Mouse (Mus musculus) ovary, adult 18-20 months (tissue): ENCODE measurements at regions not wholly inside any gene's neighbourhood (a gene's known extent, or its start where the extent isn't known, plus 50 kb on each side); places are given as distances from the start of the nearest gene placed in this dataset.
A peak's percentile ranks its signal among the peaks of the same experiment; 100 is the strongest.

Experiments
- DNase-seq: peaks from one replicate; pipeline ENCODE4 v3.0.0; 2022; ENCODE audit warnings: low spot score, mixed read lengths

- DNase-seq: no peak
Observed at GRCm38 (mm10) chr16:15052389-15052923, 146.1 kb downstream of the Efcab1 start.

GRCm38 (mm10) chr16:15052924-15053793 is 146.8 kb downstream of the Efcab1 start:
- peak; percentile 74 for DNase-seq

GRCm38 (mm10) chr16:15053840-15054239 is 147.4 kb downstream of the Efcab1 start:
- DNase-seq: no peak

GRCm38 (mm10) chr16:15054306-15055001 is 148.0 kb downstream of the Efcab1 start:
- no peak for DNase-seq

GRCm38 (mm10) chr16:15055697-15056096 is 149.3 kb downstream of the Efcab1 start:
- no peak for DNase-seq

- DNase-seq: no peak
Observed at GRCm38 (mm10) chr16:15070485-15070960, 164.1 kb downstream of the Efcab1 start.

GRCm38 (mm10) chr16:15074407-15074806 is 168.0 kb downstream of the Efcab1 start:
- DNase-seq: no peak

GRCm38 (mm10) chr16:15083692-15084091 is 177.3 kb downstream of the Efcab1 start:
- no peak for DNase-seq

GRCm38 (mm10) chr16:15084147-15084752 is 177.8 kb downstream of the Efcab1 start:
- DNase-seq: no peak

GRCm38 (mm10) chr16:15084753-15085728 is 178.6 kb downstream of the Efcab1 start:
- DNase-seq: peak; percentile 57

GRCm38 (mm10) chr16:15086556-15086955 is 180.2 kb downstream of the Efcab1 start:
- DNase-seq: no peak

GRCm38 (mm10) chr16:15103938-15104337 is 197.5 kb downstream of the Efcab1 start:
- no peak for DNase-seq

GRCm38 (mm10) chr16:15107234-15107633 is 200.8 kb downstream of the Efcab1 start:
- DNase-seq: no peak

GRCm38 (mm10) chr16:15113131-15113530 is 204.1 kb upstream of the Gm21897 start:
- no peak for DNase-seq

GRCm38 (mm10) chr16:15113989-15114556 is 203.2 kb upstream of the Gm21897 start:
- no peak for DNase-seq

GRCm38 (mm10) chr16:15114574-15115230 is 202.6 kb upstream of the Gm21897 start:
- DNase-seq: no peak

GRCm38 (mm10) chr16:15115386-15115785 is 201.9 kb upstream of the Gm21897 start:
- no peak for DNase-seq

GRCm38 (mm10) chr16:15119799-15120198 is 197.5 kb upstream of the Gm21897 start:
- no peak for DNase-seq

- no peak for DNase-seq
Observed at GRCm38 (mm10) chr16:15128996-15129395, 188.3 kb upstream of the Gm21897 start.

- DNase-seq: no peak
Observed at GRCm38 (mm10) chr16:15129806-15130205, 187.5 kb upstream of the Gm21897 start.
